Mouse (Mus musculus): ENCODE measurements around the gene Gm49392. TPM values are rescaled to one million over a fixed set of nuclear protein-coding genes. Genes with fewer than 3 reads are reported as not detected.

The Gm49392 gene
- polyA plus RNA-seq, 1 experiment: 5.2 TPM

GRCm38 (mm10) chr13:60812768-60813167 is 83.9 kb downstream of the Gm49392 start:
- Histone ChIP-seq H3K4me1 (ENCODE audit: control insufficient read depth, insufficient read depth, low read length) (no peaks in the 10 kb centered on the region), H3K27ac (ENCODE audit: control insufficient read depth, insufficient read depth, low read depth, low read length, poor library complexity) (no peak overlapping the region), H3K4me3 (replicated peaks; ENCODE audit: control insufficient read depth, low read depth, low read length) (no peak overlapping the region)
- WGBS: 77% methylated on average over 6 of the region's 6 CpGs
- TF ChIP-seq CTCF (IDR thresholded peaks at IDR 0.05; ENCODE audit: control insufficient read depth, insufficient read depth, low read length) (no peak), POLR2A (IDR thresholded peaks at IDR 0.05; ENCODE audit: borderline replicate concordance, control insufficient read depth, low read depth, low read length) (no peak)

DNA sequence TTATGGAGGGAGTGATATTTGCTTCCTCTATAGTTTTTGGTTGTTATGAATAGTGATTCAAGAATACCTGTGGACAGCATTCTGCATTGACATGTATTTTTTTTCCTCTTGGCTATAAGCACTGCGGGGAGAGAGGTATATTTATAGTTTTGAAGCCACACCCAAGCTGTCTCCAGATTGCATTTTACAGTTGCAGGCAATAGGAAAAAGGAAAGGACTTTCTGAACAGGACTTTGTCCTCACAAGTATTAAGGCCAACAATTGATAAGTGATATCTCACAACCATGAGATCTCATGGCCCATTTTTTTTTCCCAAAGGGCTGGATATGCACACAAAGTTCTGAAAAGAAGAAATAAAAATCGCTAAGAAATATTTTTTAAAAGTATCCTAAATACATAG is 87.0 kb downstream of the Gm49392 start:
- 71% methylated on average over 2 of the region's 2 CpGs for WGBS

DNA sequence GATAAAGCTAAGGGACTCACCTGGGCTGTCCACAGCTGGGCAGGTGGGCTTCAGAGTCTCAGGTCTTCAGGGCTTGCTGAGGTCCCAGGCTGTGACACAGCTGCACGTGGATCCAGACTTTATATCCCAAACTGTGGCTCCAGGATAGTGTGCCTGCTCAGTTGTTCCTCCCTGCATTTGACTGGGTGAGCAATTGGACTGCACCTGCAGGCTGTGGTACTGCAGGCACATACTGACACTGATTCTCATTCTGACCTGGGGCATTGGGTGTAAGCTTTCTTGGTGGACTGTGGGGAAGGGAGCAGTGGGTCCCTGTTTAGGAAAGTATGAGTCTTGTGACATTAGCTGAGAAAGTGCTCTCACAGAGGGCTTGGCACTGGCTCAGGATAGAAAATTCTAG is 93.9 kb downstream of the Gm49392 start, which contains the start of gene Ctsll3:
Gene Ctsll3, minus strand, starts transcription at position 101 of the 400 bp plus-strand sequence.
- no peak within 1 kb of the TSS for H3K4me3 ChIP-seq (replicated peaks; ENCODE audit: control insufficient read depth, low read depth, low read length)
- WGBS: 67% methylated on average over 1 of the region's 1 CpGs
- no peaks in the 10 kb centered on the region for H3K4me1 ChIP-seq (ENCODE audit: control insufficient read depth, insufficient read depth, low read length)
- no peak within 1 kb of the TSS for H3K27ac ChIP-seq (ENCODE audit: control insufficient read depth, insufficient read depth, low read depth, low read length, poor library complexity)
- TF ChIP-seq CTCF (IDR thresholded peaks at IDR 0.05; ENCODE audit: control insufficient read depth, insufficient read depth, low read length) (no peak), POLR2A (IDR thresholded peaks at IDR 0.05; ENCODE audit: borderline replicate concordance, control insufficient read depth, low read depth, low read length) (no peak)

More for the DNA sequence above, 87.0 kb downstream of the Gm49392 start:
- no peaks in the 10 kb centered on the region for H3K4me1 ChIP-seq (ENCODE audit: control insufficient read depth, insufficient read depth, low read length)
- TF ChIP-seq CTCF (IDR thresholded peaks at IDR 0.05; ENCODE audit: control insufficient read depth, insufficient read depth, low read length) (no peak), POLR2A (IDR thresholded peaks at IDR 0.05; ENCODE audit: borderline replicate concordance, control insufficient read depth, low read depth, low read length) (no peak)
- H3K4me3 ChIP-seq (replicated peaks; ENCODE audit: control insufficient read depth, low read depth, low read length): no peak overlapping the region
- H3K27ac ChIP-seq (ENCODE audit: control insufficient read depth, insufficient read depth, low read depth, low read length, poor library complexity): no peak overlapping the region

Other genes starting within 250 kb of the Gm49392 start
- not detected in 2 replicates for gene BC051665, start 110.5 kb downstream of the Gm49392 start, polyA plus RNA-seq (2011; ENCODE audit: insufficient read depth, insufficient read length, low replicate concordance, missing spikeins)
- gene Ctsll3, start 94.0 kb downstream of the Gm49392 start, polyA plus RNA-seq (2011; ENCODE audit: insufficient read depth, insufficient read length, low replicate concordance, missing spikeins): not detected in 2 replicates
- gene 4930486L24Rik, start 32.4 kb downstream of the Gm49392 start, polyA plus RNA-seq (2011; ENCODE audit: insufficient read depth, insufficient read length, low replicate concordance, missing spikeins): not detected in 2 replicates
- 18.7 and 40.2 TPM in 2 replicates for gene Ctla2b, start 553 bp upstream of the Gm49392 start, polyA plus RNA-seq (2011; ENCODE audit: insufficient read depth, insufficient read length, low replicate concordance, missing spikeins)
- gene Tpbpb, start 8.0 kb upstream of the Gm49392 start, polyA plus RNA-seq (2011; ENCODE audit: insufficient read depth, insufficient read length, low replicate concordance, missing spikeins): not detected in 2 replicates
- gene Gm49393, start 38.7 kb upstream of the Gm49392 start, polyA plus RNA-seq (2011; ENCODE audit: insufficient read depth, insufficient read length, low replicate concordance, missing spikeins): not detected in 2 replicates
- 11.8 and 18.0 TPM in 2 replicates for gene Gm49391, start 39.7 kb upstream of the Gm49392 start, polyA plus RNA-seq (2011; ENCODE audit: insufficient read depth, insufficient read length, low replicate concordance, missing spikeins)
- 202 and 264 TPM in 2 replicates for gene Ctla2a, start 39.7 kb upstream of the Gm49392 start, polyA plus RNA-seq (2011; ENCODE audit: insufficient read depth, insufficient read length, low replicate concordance, missing spikeins)
- gene Tpbpa, start 45.1 kb upstream of the Gm49392 start, polyA plus RNA-seq (2011; ENCODE audit: insufficient read depth, insufficient read length, low replicate concordance, missing spikeins): not detected in 2 replicates
- gene Ctsj, start 109.1 kb upstream of the Gm49392 start, polyA plus RNA-seq (2011; ENCODE audit: insufficient read depth, insufficient read length, low replicate concordance, missing spikeins): not detected in 2 replicates
- gene Ctsq, start 143.7 kb upstream of the Gm49392 start, polyA plus RNA-seq (2011; ENCODE audit: insufficient read depth, insufficient read length, low replicate concordance, missing spikeins): not detected in 2 replicates